Mouse (Mus musculus): ENCODE data around the gene Upb1. TPM values are rescaled to one million over a fixed set of nuclear protein-coding genes. Genes with fewer than 3 reads are reported as not detected.
A peak's percentile ranks its signal among the peaks of the same experiment; 100 is the strongest.
"Not testable (repeated sequence)": the region's sequence is repeated elsewhere in the genome, so short reads cannot be mapped to it uniquely, and the experiment has no call there.

Upb1 gene
- polyA plus RNA-seq, 1 experiment from 2014 or later = 4.3 TPM

DNA sequence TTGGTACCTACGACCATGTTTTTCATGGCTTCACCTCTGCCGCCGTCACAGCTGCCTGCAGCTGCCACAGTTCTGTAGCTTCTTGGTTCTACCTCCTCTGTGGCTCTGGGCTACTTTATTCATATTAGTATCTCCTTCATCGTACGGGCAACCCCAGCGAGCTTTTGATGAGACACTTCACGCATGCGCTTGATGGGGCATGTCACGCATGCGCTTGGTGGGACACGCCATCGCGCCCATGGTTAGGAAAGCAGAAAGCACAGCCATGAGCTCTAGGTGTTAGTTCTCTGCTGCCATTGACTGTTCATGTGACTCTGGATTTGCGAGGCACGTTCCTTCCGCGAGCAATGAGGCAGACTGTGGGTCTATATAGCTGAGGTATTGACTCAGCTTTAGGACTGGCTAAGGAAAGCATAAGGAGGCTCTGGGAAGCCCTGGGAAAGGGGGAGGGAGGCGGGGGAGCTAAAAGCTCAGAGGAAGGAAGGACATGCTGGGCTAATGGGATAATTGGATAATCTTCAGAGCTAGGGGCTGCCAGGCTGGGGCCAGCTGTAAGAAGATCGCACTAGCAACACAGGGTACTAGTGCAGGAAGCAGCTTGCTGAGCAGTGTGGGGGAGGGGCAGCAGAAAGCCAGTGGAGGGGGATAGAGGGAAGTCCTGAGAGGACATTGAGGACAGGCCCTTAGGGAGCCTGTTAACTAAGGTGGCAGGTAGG is 43.4 kb downstream of the Upb1 start:
- Histone ChIP-seq H3K9ac (no peak overlapping the region), H3K27me3 (replicated peaks) (no peaks in the 10 kb centered on the region), H3K36me3 (no peaks in the 10 kb centered on the region), H3K4me3 (replicated peaks) (no peak overlapping the region), H3K4me1 (peaks cover 15% of the 10 kb centered on the region), H3K9me3 (no peaks in the 10 kb centered on the region), H3K27ac (no peak overlapping the region; the same call in 1 of the 2 replicates), H3K4me2 (no peak overlapping the region)
- no peak for ATAC-seq (ENCODE audit: insufficient read depth, low FRiP score, low read depth)
- 74% methylated on average over 19 of the region's 19 CpGs for WGBS

DNA sequence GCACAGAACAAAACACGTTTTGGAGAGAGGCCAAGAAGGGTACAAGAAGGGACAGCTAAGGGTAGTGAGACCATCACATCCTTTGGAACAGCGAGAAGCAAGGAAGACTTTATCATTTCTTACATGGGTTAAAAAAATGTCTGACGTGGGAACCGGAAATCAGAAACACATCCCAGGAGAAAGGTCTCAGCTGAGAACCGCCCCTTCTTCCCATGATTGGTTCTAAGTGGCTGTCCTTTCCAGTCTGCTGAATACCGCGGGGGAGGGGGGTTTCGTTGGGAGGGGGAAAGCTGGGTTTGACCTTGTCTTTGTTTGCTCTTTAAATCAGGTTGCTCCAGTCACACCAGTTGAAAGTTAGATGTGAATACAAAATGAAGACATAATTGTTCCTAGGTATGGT is 44.1 kb downstream of the Upb1 start:
- peak overlapping the region; percentile 26; the same call in 1 of the 2 replicates for H3K27ac ChIP-seq
- 52% methylated on average over 8 of the region's 8 CpGs for WGBS
- no peak overlapping the region for H3K4me3 ChIP-seq (replicated peaks)
- H3K27me3 ChIP-seq (replicated peaks) = no peaks in the 10 kb centered on the region
- H3K36me3 ChIP-seq = no peaks in the 10 kb centered on the region
- no peak for ATAC-seq (ENCODE audit: insufficient read depth, low FRiP score, low read depth)
- no peaks in the 10 kb centered on the region for H3K9me3 ChIP-seq
- H3K4me2 ChIP-seq = no peak overlapping the region
- H3K4me1 ChIP-seq = peaks cover 15% of the 10 kb centered on the region
- H3K9ac ChIP-seq = no peak overlapping the region

DNA sequence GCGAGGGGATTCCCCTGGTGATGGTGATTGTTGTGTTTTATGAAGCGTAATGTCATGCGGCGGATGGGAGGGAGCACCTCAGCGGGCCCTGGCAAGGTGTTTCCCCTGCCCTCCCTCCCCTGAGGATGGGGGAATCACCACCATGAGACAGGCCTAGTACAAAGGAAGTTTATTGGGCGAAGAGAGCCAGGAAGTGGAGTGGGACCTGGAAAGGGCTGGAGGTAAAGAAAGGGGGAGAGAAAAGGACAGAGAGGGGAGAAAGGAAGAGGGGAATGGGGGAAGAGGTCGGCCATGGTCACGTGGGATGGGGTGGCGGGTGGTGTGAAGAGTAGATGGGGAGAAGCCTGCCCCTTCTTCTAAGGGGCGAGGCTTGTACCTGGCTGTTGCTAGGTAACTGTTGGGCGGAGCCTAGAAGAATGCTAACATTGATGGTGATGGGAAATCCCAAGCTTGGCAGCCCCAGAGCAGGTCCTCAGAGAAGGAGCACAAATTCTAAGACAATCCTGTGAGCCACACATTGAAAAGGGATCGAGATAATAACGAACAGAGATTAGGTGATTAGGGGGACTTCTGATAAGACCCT is 45.7 kb downstream of the Upb1 start:
- Histone ChIP-seq H3K9me3 (no peaks in the 10 kb centered on the region), H3K9ac (no peak overlapping the region), H3K36me3 (no peaks in the 10 kb centered on the region), H3K4me2 (no peak overlapping the region), H3K27ac (no peak overlapping the region), H3K4me3 (replicated peaks) (no peak overlapping the region), H3K4me1 (peaks cover 26% of the 10 kb centered on the region), H3K27me3 (replicated peaks) (no peaks in the 10 kb centered on the region)
- no peak for ATAC-seq (ENCODE audit: insufficient read depth, low FRiP score, low read depth)
- 69% methylated on average over 13 of the region's 13 CpGs for WGBS

DNA sequence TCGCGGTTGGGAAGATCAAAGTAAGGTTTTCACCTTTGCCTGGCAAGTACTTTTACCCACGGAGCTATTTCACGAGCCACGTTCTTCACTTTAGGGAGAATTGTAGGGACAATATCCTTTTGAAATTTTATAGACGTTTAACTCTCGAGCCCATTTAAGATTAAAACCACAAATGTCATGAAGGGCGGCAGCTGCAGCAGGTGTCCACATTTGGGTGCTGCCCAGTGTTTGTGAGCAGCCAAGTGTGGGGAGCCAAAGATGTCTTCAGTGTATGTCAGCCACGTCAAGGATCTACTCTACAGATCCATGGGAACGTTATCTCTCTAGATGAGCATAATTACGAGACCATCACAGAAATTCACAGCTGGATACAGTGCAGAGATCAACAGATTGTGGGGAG is 46.6 kb downstream of the Upb1 start:
- no peaks in the 10 kb centered on the region for H3K27me3 ChIP-seq (replicated peaks)
- WGBS = 85% methylated on average over 11 of the region's 11 CpGs
- H3K9me3 ChIP-seq = no peaks in the 10 kb centered on the region
- no peak overlapping the region for H3K4me3 ChIP-seq (replicated peaks)
- no peak for ATAC-seq (ENCODE audit: insufficient read depth, low FRiP score, low read depth)
- peaks cover 23% of the 10 kb centered on the region for H3K4me1 ChIP-seq
- H3K4me2 ChIP-seq = no peak overlapping the region
- H3K9ac ChIP-seq = no peak overlapping the region
- no peaks in the 10 kb centered on the region for H3K36me3 ChIP-seq
- no peak overlapping the region for H3K27ac ChIP-seq

DNA sequence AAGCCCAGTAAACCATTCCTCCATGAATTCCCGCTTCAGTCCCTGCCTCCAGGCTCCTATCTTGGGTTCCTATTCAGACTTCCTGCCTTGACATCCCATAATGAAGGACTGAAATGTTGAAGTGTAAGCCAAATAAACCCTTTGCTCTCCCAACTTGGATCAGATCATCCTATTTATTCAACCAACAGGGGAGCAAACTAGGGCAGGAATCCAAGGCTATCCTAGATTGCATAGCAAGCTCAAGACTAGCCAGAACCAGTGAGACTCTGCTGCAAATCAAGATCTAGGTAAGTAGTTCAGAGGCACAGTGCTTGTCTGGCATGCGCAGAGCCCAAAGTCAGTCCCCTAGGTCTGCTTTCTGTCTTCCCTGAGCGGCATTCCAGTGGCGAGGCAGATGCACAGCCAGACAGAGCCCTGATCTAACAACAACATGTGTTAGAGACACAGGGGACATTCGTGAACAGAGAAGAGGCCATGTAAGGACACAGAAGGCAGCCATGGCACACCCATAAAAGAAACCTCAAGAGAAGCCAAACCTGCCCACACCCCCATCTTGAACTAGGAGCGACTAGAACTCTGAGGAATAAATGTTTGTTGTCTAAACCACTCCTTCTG is 48.0 kb downstream of the Upb1 start:
- WGBS = 73% methylated on average over 6 of the region's 6 CpGs
- H3K36me3 ChIP-seq = no peaks in the 10 kb centered on the region
- no peak overlapping the region for H3K9ac ChIP-seq
- no peak overlapping the region; the same call in 1 of the 2 replicates for H3K27ac ChIP-seq
- H3K4me2 ChIP-seq = no peak overlapping the region
- no peak for ATAC-seq (ENCODE audit: insufficient read depth, low FRiP score, low read depth)
- no peak overlapping the region for H3K4me3 ChIP-seq (replicated peaks)
- H3K27me3 ChIP-seq (replicated peaks) = no peaks in the 10 kb centered on the region
- peaks cover 19% of the 10 kb centered on the region for H3K4me1 ChIP-seq
- H3K9me3 ChIP-seq = no peaks in the 10 kb centered on the region

DNA sequence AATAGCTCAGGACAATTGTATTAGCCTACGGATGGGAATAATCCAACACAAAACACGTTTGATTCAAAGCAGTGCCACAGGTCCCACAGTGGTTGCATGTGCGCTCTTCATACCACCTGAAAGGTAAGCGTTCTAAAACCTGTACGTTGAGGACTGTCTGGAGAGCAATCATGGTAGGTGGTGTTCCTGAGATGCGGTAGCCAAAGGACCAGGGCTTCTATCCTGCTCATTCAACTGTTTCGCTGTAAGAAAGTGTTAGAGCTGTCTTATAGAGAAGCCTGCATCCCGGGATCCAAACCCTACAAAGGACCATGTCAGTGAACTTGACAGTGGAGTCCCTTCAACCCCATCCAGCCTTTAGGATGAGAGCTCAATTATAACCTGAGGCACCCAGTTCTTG is 49.4 kb downstream of the Upb1 start:
- H3K27ac ChIP-seq = peak overlapping the region; percentile 61; the same call in 1 of the 2 replicates
- H3K4me2 ChIP-seq = no peak overlapping the region
- no peaks in the 10 kb centered on the region for H3K27me3 ChIP-seq (replicated peaks)
- H3K9me3 ChIP-seq = no peaks in the 10 kb centered on the region
- 86% methylated on average over 8 of the region's 8 CpGs for WGBS
- no peak for ATAC-seq (ENCODE audit: insufficient read depth, low FRiP score, low read depth)
- H3K4me3 ChIP-seq (replicated peaks) = no peak overlapping the region
- no peak overlapping the region for H3K9ac ChIP-seq
- no peaks in the 10 kb centered on the region for H3K36me3 ChIP-seq
- peaks cover 19% of the 10 kb centered on the region for H3K4me1 ChIP-seq

DNA sequence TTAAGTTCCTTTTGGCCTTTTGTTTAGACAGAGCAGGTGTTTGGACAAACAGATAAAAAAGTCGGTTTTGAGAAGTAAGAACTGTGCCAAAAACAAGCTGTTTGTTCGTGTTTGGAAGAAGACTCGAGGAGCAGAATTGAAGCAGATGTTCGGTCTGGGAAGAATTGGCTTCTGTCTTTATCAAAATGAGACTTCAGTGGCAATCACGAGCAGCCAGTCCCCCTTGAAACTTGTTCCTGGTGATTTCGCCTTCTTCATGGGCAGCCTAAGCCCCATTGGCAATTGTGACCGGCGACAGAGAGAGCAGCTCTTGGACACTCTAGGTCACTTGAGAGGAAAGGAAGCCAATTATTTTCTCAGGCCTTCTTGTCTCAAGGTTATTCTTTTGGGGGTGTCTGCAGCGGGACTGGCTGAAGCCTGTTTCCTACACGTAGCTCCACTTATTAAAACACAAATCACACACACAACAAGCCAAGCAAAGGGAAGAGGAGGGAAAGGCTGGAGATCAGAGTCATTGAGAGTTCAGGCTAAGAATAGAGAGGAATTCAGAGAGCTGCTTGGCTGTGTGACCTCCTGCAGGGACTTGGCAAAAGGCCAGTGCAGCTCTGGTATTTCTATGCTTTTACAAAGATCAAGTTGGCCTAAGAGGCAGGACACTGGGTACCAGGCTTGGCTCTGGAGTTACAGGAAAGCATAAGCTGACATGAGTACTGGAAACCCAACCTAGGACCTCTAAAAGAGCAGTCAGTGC is 50.3 kb downstream of the Upb1 start:
- H3K36me3 ChIP-seq = no peaks in the 10 kb centered on the region
- no peak overlapping the region for H3K4me2 ChIP-seq
- peak overlapping the region; percentile 61 for H3K27ac ChIP-seq
- no peak overlapping the region for H3K4me3 ChIP-seq (replicated peaks)
- peaks cover 19% of the 10 kb centered on the region for H3K4me1 ChIP-seq
- ATAC-seq (ENCODE audit: insufficient read depth, low FRiP score, low read depth) = peak; percentile 47; the same call in 1 of the 2 replicates
- no peak overlapping the region for H3K9ac ChIP-seq
- no peaks in the 10 kb centered on the region for H3K27me3 ChIP-seq (replicated peaks)
- WGBS = 47% methylated on average over 10 of the region's 10 CpGs
- H3K9me3 ChIP-seq = no peaks in the 10 kb centered on the region

DNA sequence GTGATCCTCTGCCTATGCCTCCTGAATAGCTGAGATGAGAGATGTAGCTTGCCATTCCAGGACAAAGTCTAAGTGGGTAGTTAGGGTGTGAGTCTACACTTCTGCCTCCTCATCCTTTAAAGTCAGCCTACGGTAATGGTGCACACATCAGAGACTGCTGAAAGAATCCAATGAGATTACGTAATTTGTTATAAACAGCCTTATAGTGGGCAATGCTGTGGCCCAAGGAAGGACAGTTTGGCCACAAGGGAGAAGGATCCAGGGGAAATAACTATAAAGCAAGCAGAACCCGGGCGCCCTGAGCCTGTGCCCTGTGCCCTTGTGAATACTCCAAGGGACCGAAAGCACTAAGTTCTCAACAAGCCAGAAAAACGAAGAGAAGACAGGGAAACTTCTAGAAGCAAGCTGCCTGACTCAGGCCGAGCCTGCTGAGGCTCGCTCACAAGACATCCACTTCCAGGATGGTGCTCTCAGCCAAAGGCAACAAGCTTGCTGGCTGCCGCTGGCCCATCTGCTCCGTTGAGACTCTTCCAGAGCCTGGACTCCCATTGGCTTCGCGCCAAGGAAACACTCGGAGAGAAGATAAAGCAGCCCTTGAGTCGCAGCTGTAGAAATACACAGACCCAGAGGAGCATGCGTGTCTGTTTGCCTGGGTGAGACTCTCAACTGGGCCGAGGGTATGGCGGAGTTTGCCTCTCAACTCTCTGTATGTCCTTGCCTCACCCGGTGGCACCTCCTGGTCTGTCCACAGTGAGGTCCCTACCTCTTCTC is 55.3 kb downstream of the Upb1 start:
- not testable (repeated sequence) for H3K4me2 ChIP-seq; H3K4me1 ChIP-seq; H3K36me3 ChIP-seq; H3K4me3 ChIP-seq (replicated peaks); H3K27ac ChIP-seq; H3K27me3 ChIP-seq (replicated peaks); H3K9ac ChIP-seq; H3K9me3 ChIP-seq
- peak; percentile 53; the same call in 1 of the 2 replicates for ATAC-seq (ENCODE audit: insufficient read depth, low FRiP score, low read depth)
- 61% methylated on average over 14 of the region's 18 CpGs for WGBS

DNA sequence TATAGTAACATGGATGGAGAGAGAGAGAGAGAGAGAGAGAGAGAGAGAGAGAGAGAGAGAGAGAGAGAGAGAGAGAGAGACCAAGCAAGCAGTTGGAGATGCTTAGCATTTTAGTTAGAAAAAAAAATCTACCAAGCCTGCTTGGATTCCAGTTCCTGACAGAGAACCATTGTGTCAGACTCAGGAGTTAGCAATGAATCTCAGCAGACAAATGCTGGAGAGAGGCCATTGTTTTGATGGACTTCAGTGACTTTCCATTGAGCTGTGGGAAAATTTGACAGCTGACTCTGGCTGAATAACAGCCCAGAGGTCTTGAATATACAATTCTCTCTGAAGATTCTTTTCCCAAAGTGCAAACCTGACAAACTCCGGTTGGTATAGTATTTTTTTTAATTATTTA is 56.9 kb downstream of the Upb1 start:
- Histone ChIP-seq H3K27me3 (replicated peaks) (no peaks in the 10 kb centered on the region), H3K9ac (no peak overlapping the region), H3K9me3 (no peaks in the 10 kb centered on the region), H3K27ac (no peak overlapping the region), H3K4me2 (no peak overlapping the region), H3K4me1 (no peaks in the 10 kb centered on the region), H3K4me3 (replicated peaks) (no peak overlapping the region), H3K36me3 (no peaks in the 10 kb centered on the region)
- no peak for ATAC-seq (ENCODE audit: insufficient read depth, low FRiP score, low read depth)
- WGBS = 74% methylated on average over 1 of the region's 1 CpGs

DNA sequence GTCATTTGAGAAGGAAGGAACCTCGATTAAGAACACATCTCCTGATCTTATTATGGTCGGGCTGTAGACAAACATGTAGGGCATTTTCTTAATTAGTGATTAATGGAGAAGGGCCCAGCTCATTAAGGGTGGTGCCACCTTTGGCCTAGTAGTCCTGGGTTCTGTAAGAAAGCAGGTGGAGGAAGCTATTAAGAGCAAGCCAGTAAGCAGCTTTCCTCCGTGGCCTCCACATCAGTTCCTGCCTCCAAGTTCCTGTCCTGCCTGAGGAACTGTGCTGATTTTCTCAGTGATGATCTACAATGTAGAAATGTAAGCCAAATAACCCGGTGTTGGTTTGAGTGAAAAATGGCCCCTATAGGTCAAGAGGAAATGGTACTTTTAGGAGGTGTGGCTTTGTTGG is 57.4 kb downstream of the Upb1 start:
- Histone ChIP-seq H3K27me3 (replicated peaks) (no peaks in the 10 kb centered on the region), H3K27ac (no peak overlapping the region), H3K4me2 (no peak overlapping the region), H3K4me3 (replicated peaks) (no peak overlapping the region), H3K9ac (no peak overlapping the region), H3K9me3 (no peaks in the 10 kb centered on the region), H3K36me3 (no peaks in the 10 kb centered on the region), H3K4me1 (no peaks in the 10 kb centered on the region)
- WGBS = 78% methylated on average over 4 of the region's 4 CpGs
- ATAC-seq (ENCODE audit: insufficient read depth, low FRiP score, low read depth) = no peak

DNA sequence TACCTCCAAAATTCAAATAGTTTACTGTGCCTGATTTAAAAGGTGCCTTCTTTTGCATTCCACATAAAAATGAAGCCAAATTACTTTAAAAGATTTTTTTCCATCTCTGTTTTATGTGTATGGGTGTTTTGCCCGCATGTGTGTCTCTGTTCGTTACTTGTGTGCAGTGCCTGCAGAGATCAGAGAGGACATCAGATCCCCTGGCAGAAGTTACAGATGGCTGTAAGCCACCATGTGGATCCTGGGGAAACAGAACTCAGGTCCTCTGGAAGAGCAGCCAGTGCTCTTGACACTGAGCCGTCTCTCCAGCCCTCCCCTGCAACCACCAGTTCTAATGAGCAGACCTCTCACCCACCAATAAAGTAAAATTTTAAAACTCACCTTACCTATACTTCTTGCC is 61.8 kb downstream of the Upb1 start:
- WGBS = 83% methylated on average over 3 of the region's 3 CpGs
- no peaks in the 10 kb centered on the region for H3K36me3 ChIP-seq
- ATAC-seq (ENCODE audit: insufficient read depth, low FRiP score, low read depth) = no peak
- no peak overlapping the region for H3K4me3 ChIP-seq (replicated peaks)
- no peak overlapping the region for H3K27ac ChIP-seq
- no peak overlapping the region for H3K9ac ChIP-seq
- H3K27me3 ChIP-seq (replicated peaks) = no peaks in the 10 kb centered on the region
- no peak overlapping the region for H3K4me2 ChIP-seq
- peaks cover 8% of the 10 kb centered on the region; the same call in 1 of the 2 replicates for H3K4me1 ChIP-seq
- no peaks in the 10 kb centered on the region for H3K9me3 ChIP-seq

All from stomach, embryonic 15.5 days (tissue).